Mouse (Mus musculus): Measurements from ENCODE around the gene Tcfl5. TPM values are rescaled to one million over a fixed set of nuclear protein-coding genes. Genes with fewer than 3 reads are reported as not detected.

Gene Tcfl5
- total RNA-seq, 2 experiments from 2014 or later = 0.21 to 0.22 TPM

GRCm38 (mm10) chr2:180610283-180610682 is 32.2 kb downstream of the Tcfl5 start:
- intact Hi-C loops (cut with DNase I; ENCODE audit: low total_unique reads) = no loop called here
- DNase-seq = no peak

- intact Hi-C loops (cut with DNase I; ENCODE audit: low total_unique reads) = no loop called here
Measured at GRCm38 (mm10) chr2:180604781-180605180, 37.7 kb downstream of the Tcfl5 start.

GRCm38 (mm10) chr2:180600569-180601021 is 41.9 kb downstream of the Tcfl5 start:
- no peak for DNase-seq
- intact Hi-C loops (cut with DNase I; ENCODE audit: low total_unique reads) = no loop called here

More at GRCm38 (mm10) chr2:180604781-180605180, 37.7 kb downstream of the Tcfl5 start:
- no peak for DNase-seq

GRCm38 (mm10) chr2:180598157-180598705 is 44.3 kb downstream of the Tcfl5 start:
- intact Hi-C loops (cut with DNase I; ENCODE audit: low total_unique reads) = no loop called here
- no peak for DNase-seq

- no peak for DNase-seq
- intact Hi-C loops (cut with DNase I; ENCODE audit: low total_unique reads) = no loop called here
Measured at GRCm38 (mm10) chr2:180597490-180597889, 45.0 kb downstream of the Tcfl5 start, which contains the start of gene Col9a3. TSS of gene Col9a3 (plus strand) at chr2:180597790.

GRCm38 (mm10) chr2:180589123-180589831 is 53.2 kb downstream of the Tcfl5 start, which contains the start of gene Ogfr:
TSS of gene Ogfr (plus strand) at chr2:180589245.
- intact Hi-C loops (cut with DNase I; ENCODE audit: low total_unique reads) = loop anchor here (10.0 kb wide), 1 partner anchor 156 kb away; no protein-coding TSS in a partner anchor
- DNase-seq = peak; percentile 79

GRCm38 (mm10) chr2:180588736-180589122 is 53.8 kb downstream of the Tcfl5 start:
- no peak for DNase-seq
- intact Hi-C loops (cut with DNase I; ENCODE audit: low total_unique reads) = loop anchor here (10.0 kb wide), 1 partner anchor 156 kb away; no protein-coding TSS in a partner anchor

GRCm38 (mm10) chr2:180583154-180583507 is 59.4 kb downstream of the Tcfl5 start:
- intact Hi-C loops (cut with DNase I; ENCODE audit: low total_unique reads) = loop anchor here (10.0 kb wide), 1 partner anchor 162 kb away; no protein-coding TSS in a partner anchor
- no peak for DNase-seq

- intact Hi-C loops (cut with DNase I; ENCODE audit: low total_unique reads) = loop anchor here (10.0 kb wide), 1 partner anchor 162 kb away; no protein-coding TSS in a partner anchor
- DNase-seq = peak; percentile 97
Measured at GRCm38 (mm10) chr2:180582481-180583153, 59.9 kb downstream of the Tcfl5 start.

GRCm38 (mm10) chr2:180581002-180581401 is 61.5 kb downstream of the Tcfl5 start, which contains the start of gene Mrgbp:
TSS of gene Mrgbp (plus strand) at chr2:180581304.
- DNase-seq = no peak

GRCm38 (mm10) chr2:180578686-180579085 is 63.8 kb downstream of the Tcfl5 start:
- intact Hi-C loops (cut with DNase I; ENCODE audit: low total_unique reads) = no loop called here
- peak; percentile 64 for DNase-seq

More at GRCm38 (mm10) chr2:180581002-180581401, 61.5 kb downstream of the Tcfl5 start, which contains the start of gene Mrgbp:
- intact Hi-C loops (cut with DNase I; ENCODE audit: low total_unique reads) = loop anchor here (2.0 to 10.0 kb wide), 2 partner anchors 108 to 164 kb away; no protein-coding TSS in a partner anchor

GRCm38 (mm10) chr2:180576482-180576881 is 66.0 kb downstream of the Tcfl5 start:
- DNase-seq = no peak

More at GRCm38 (mm10) chr2:180576482-180576881, 66.0 kb downstream of the Tcfl5 start:
- intact Hi-C loops (cut with DNase I; ENCODE audit: low total_unique reads) = no loop called here

Other genes with a start within 250 kb of the Tcfl5 start
- under 1 TPM; 0.23 to 0.24 TPM for gene Slco4a1, start 186.5 kb downstream of the Tcfl5 start, total RNA-seq (2021)
- not detected for gene Ntsr1, start 142.7 kb downstream of the Tcfl5 start, total RNA-seq (2021)
- gene Mrgbp, start 61.4 kb downstream of the Tcfl5 start, total RNA-seq (2021) = 1 to 10 TPM; 4.7 to 5.3 TPM
- gene Ogfr, start 53.5 kb downstream of the Tcfl5 start, total RNA-seq (2021) = 10 to 100 TPM; 22.5 to 25.2 TPM
- gene Col9a3, start 44.9 kb downstream of the Tcfl5 start, total RNA-seq (2021) = under 1 TPM; 0.29 to 0.97 TPM
- 10 to 100 TPM; 18.9 to 19.7 TPM for gene Dido1, start 67.3 kb upstream of the Tcfl5 start, total RNA-seq (2021)
- 10 to 100 TPM; 38.5 to 40.5 TPM for gene Gid8, start 67.4 kb upstream of the Tcfl5 start, total RNA-seq (2021)
- gene Slc17a9, start 82.6 kb upstream of the Tcfl5 start, total RNA-seq (2021) = under 1 TPM; 0.39 to 0.51 TPM
- gene Bhlhe23, start 134.2 kb upstream of the Tcfl5 start, total RNA-seq (2021) = not detected